Mouse (Mus musculus): ENCODE measurements around the gene Commd7. TPM values are rescaled to one million over a fixed set of nuclear protein-coding genes. Genes with fewer than 3 reads are reported as not detected.

Gene Commd7
- polyA plus RNA-seq, 1 experiment from 2014 or later, result 44.0 TPM

DNA sequence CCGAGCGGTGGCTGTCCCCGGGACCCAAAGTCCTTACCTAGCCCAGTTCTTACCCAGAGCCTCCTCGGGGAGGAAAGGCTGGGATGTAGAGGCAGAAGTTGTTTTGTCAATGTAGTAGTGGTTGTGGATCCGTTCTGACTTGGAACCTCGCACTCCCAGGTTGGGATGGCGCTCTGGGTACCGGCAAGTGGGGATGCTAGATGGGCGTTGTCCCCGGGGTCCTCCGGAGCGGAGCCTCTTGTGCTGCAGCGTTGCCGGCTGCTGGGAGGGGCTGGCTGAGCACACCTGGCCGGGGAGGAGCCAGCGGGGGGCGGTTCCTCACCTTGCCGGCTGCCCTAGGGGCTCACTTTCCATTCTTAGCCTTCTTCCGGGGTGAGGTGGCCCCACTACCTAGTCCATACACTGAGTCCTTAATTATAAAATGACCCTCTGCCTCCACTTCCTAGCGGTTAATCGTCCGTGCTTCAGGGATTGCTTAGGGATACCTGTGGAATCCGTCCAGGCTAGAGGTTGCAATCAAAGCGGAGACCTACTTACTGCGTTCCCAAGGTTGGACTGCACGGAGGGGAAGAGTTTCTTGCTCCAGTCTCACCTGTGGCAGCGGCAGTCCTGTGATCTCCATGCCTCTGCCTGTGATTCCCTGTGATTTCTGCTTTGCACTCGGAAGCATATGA, 17.6 kb upstream of the Commd7 start:
- Histone ChIP-seq H3K9ac (peak overlapping the region; percentile 80), H3K4me3 (peak overlapping the region; percentile 78), H3K36me3 (no peaks in the 10 kb centered on the region), H3K27ac (no peak overlapping the region), H3K27me3 (replicated peaks) (peaks cover 27% of the 10 kb centered on the region), H3K9me3 (replicated peaks) (no peaks in the 10 kb centered on the region), H3K4me2 (peak overlapping the region; percentile 98), H3K4me1 (peaks cover 26% of the 10 kb centered on the region)
- WGBS (ENCODE audit: insufficient replicate concordance), result 3% methylated on average over 28 of the region's 28 CpGs
- ATAC-seq, result no peak; the same call in 1 of the 2 replicates

DNA sequence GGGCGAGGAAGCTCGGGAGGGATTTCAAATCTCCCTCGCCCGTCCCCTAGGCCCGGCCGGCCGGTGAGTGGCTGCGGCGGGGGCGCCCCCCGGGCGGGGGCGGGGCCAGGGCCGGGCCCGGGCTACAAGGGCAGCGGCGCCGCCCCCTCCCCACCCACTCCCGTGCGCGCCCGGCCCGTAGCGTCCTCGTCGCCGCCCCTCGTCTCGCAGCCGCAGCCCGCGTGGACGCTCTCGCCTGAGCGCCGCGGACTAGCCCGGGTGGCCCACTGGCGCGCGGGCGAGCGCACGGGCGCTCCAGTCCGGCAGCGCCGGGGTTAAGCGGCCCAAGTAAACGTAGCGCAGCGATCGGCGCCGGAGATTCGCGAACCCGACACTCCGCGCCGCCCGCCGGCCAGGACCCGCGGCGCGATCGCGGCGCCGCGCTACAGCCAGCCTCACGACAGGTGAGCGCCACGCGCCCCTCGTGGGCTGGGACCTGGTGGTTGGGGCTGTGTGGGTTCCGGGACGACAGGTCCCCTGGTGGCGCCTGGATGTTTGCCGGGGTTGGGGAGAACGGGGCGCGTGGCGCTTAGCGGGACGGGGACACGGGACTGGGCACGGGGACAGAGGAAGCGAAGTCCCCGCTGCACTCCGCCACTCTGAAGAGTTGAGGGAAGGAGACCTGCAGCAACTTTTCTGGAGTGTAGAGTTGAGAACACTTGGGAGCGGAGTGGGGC, 16.9 kb upstream of the Commd7 start, which contains the start of gene Dnmt3b:
Gene Dnmt3b, plus strand, starts transcription at position 153 of the 716 bp plus-strand sequence.
- Histone ChIP-seq H3K4me2 (peak within 1 kb of the TSS; percentile 98), H3K9ac (peak within 1 kb of the TSS; percentile 80), H3K9me3 (replicated peaks) (no peaks in the 10 kb centered on the region), H3K4me1 (peaks cover 26% of the 10 kb centered on the region), H3K27ac (peak within 1 kb of the TSS; percentile 32; the same call in 1 of the 2 replicates), H3K4me3 (peak within 1 kb of the TSS; percentile 78), H3K27me3 (replicated peaks) (peaks cover 27% of the 10 kb centered on the region), H3K36me3 (no peaks in the 10 kb centered on the region)
- ATAC-seq, result peak; percentile 70
- WGBS (ENCODE audit: insufficient replicate concordance), result 2% methylated on average over 78 of the region's 93 CpGs

DNA sequence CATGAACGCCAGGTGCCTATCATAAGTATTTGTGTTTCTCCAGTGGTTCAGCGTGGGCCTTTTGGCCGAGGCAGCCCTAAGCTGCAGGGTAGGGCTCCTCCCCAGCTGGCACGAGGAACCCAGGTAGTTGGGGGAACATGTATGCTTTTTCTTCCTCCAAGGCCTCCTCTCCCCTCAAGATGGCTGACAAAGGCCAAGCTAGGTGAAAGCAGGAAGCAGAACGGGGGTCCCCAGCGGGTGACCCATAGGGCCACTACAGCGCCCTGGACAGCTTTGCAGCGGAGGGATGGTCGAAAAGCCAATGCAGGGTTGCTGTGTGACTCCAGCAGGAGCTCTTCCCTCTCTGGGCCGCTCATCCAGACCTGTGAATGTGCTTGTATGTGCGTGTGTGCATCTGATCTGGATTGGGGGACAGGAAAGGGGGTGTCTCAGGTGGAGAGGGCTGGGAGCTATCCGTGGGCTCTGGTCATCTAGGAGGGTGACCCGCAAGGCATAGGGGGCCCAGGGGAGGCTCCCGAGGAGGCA, 16.3 kb upstream of the Commd7 start:
- WGBS (ENCODE audit: insufficient replicate concordance), result 26% methylated on average over 14 of the region's 14 CpGs
- peak overlapping the region; percentile 80 for H3K9ac ChIP-seq
- H3K27me3 ChIP-seq (replicated peaks), result peaks cover 27% of the 10 kb centered on the region
- H3K4me1 ChIP-seq, result peaks cover 26% of the 10 kb centered on the region
- H3K4me3 ChIP-seq, result peak overlapping the region; percentile 78
- H3K36me3 ChIP-seq, result no peaks in the 10 kb centered on the region
- no peaks in the 10 kb centered on the region for H3K9me3 ChIP-seq (replicated peaks)
- H3K27ac ChIP-seq, result no peak overlapping the region; the same call in 1 of the 2 replicates
- peak overlapping the region; percentile 98 for H3K4me2 ChIP-seq
- no peak for ATAC-seq

DNA sequence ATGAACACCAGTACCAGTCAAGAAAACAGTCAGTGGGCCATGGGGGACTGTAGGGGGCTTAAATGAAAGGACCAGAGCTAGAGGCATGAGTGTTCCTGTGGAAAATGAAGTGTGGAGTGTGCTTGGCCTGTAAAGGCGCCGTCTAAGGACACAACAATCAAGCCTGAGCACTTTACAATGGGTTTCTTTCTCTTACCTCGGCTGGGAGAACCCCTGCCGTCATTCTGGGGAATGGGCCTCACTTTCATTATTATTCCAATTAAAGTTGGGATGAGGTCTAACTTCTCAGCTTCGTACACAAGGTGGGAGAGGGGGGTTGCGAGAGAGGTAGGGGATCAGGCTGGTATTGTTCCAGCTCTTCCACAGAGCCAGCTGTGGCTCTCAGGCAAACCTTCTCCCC, 10.4 kb upstream of the Commd7 start:
- no peak for ATAC-seq
- H3K4me2 ChIP-seq, result no peak overlapping the region
- no peak overlapping the region for H3K4me3 ChIP-seq
- H3K27ac ChIP-seq, result no peak overlapping the region
- no peaks in the 10 kb centered on the region; the same call in 1 of the 2 replicates for H3K27me3 ChIP-seq (replicated peaks)
- 65% methylated on average over 6 of the region's 6 CpGs for WGBS (ENCODE audit: insufficient replicate concordance)
- H3K9me3 ChIP-seq (replicated peaks), result no peaks in the 10 kb centered on the region
- H3K4me1 ChIP-seq, result no peaks in the 10 kb centered on the region
- no peaks in the 10 kb centered on the region for H3K36me3 ChIP-seq
- no peak overlapping the region for H3K9ac ChIP-seq

DNA sequence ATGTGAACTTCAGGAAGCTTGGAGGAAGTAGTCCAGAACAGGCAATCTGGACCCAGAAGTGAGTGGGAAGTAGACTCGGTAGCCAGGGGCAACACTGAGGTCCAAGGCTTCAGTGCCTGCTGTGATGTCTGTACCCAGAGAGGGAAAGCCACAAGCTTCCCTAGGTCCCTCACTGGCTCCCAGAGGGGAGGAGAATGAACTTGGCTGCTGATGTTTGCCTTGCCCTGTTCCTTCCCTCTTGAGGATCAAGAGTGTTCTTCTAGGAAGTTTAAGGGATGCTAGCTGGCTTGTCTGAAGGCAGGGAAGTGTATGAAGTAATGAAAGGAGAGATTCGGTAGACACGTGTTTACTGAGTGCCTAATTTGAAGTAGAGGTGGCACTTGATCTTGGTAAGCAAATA, 9.9 kb upstream of the Commd7 start:
- WGBS (ENCODE audit: insufficient replicate concordance), result 31% methylated on average over 3 of the region's 3 CpGs
- no peak for ATAC-seq
- Histone ChIP-seq H3K9me3 (replicated peaks) (no peaks in the 10 kb centered on the region), H3K9ac (no peak overlapping the region), H3K27me3 (replicated peaks) (no peaks in the 10 kb centered on the region; the same call in 1 of the 2 replicates), H3K4me2 (no peak overlapping the region), H3K27ac (no peak overlapping the region), H3K4me3 (no peak overlapping the region), H3K36me3 (no peaks in the 10 kb centered on the region), H3K4me1 (no peaks in the 10 kb centered on the region)

DNA sequence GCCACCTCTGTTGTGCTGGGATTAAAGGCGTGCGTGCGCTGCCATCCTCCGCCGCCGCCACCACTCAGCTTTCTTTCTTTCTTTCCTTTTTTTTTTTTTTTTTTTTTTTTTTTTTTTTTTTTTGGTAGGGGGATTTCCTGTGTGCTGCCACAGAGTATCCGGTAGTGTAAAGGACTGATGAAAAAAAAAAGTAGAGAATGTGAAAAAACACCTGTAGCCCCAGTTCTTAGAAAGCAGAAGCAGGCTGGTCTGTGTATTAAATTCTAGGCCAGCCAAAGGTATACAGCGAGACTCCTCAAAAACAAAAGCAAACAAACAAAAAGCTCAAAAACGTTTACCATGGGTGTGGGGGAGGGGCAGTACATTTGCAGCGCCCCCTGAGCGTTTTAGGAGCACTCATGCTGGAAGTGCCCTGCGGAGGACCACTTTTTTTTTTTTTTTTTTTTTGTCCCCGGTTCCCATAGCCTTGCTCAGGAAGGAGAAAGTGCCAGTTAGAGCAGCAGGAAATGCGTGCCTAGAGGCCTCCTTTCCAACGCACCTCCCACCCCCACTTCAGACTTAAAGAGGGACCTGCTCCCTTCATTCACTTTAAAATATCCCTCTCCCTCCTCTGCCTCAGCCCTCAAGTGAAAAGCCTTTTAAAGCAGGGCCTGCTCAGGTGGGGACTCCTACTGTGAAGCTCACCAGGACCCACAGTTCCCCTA, 6.5 kb upstream of the Commd7 start:
- no peaks in the 10 kb centered on the region; the same call in 1 of the 2 replicates for H3K27me3 ChIP-seq (replicated peaks)
- no peak overlapping the region for H3K27ac ChIP-seq
- ATAC-seq, result no peak
- no peaks in the 10 kb centered on the region for H3K9me3 ChIP-seq (replicated peaks)
- H3K36me3 ChIP-seq, result no peaks in the 10 kb centered on the region
- H3K4me2 ChIP-seq, result no peak overlapping the region
- H3K4me1 ChIP-seq, result no peaks in the 10 kb centered on the region
- H3K9ac ChIP-seq, result no peak overlapping the region
- H3K4me3 ChIP-seq, result no peak overlapping the region
- WGBS (ENCODE audit: insufficient replicate concordance), result 25% methylated on average over 15 of the region's 15 CpGs

DNA sequence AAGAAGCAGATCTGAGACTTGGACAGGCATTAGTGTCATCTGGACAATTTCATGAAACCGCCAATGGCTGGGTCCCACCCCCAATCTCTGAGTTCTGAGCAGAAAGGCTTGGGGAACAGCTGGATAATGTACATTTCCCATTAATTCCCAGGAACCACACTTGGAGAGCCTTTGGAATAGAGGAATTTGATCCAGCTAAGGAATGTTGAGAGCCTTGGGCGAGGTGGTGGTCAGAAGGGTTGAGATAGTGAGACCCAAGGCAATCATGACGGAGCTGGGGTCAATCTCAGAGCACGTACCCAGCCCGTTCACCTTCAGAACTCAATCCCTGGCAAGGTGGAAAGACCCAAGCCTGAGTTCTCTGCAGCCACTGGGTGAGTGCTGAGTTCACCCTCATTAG, 678 bp upstream of the Commd7 start:
- Histone ChIP-seq H3K27me3 (replicated peaks) (no peaks in the 10 kb centered on the region), H3K4me1 (peaks cover 36% of the 10 kb centered on the region), H3K9me3 (replicated peaks) (no peaks in the 10 kb centered on the region), H3K9ac (peak overlapping the region; percentile 88), H3K27ac (peak overlapping the region; percentile 92; the same call in 1 of the 2 replicates), H3K36me3 (peaks cover 9% of the 10 kb centered on the region), H3K4me3 (peak overlapping the region; percentile 91; the same call in 1 of the 2 replicates), H3K4me2 (peak overlapping the region; percentile 82)
- ATAC-seq, result no peak
- WGBS (ENCODE audit: insufficient replicate concordance), result 79% methylated on average over 5 of the region's 5 CpGs

DNA sequence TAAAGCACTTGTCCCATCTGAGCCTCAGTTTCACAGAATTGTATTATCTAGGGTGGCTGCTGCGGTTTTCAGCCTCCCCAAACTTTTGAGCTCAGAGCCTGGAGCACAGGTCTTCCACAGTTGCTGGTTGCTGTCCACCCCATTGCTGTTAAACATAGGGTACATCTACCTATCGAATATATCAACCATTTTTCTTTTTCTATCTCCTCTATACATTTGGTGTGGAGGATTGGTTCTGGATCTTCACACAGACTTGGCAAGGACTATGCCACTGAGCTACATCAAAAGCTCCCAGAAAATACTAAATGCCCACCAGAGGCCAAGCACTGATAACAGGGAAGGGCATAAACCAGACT, 268 bp upstream of the Commd7 start:
- WGBS (ENCODE audit: insufficient replicate concordance), result 10% methylated on average over 2 of the region's 2 CpGs
- no peaks in the 10 kb centered on the region for H3K9me3 ChIP-seq (replicated peaks)
- H3K27me3 ChIP-seq (replicated peaks), result no peaks in the 10 kb centered on the region
- peak overlapping the region; percentile 88 for H3K9ac ChIP-seq
- H3K36me3 ChIP-seq, result peaks cover 13% of the 10 kb centered on the region
- peak; percentile 33; the same call in 1 of the 2 replicates for ATAC-seq
- peaks cover 36% of the 10 kb centered on the region for H3K4me1 ChIP-seq
- peak overlapping the region; percentile 91 for H3K4me3 ChIP-seq
- peak overlapping the region; percentile 92 for H3K27ac ChIP-seq
- peak overlapping the region; percentile 82 for H3K4me2 ChIP-seq

DNA sequence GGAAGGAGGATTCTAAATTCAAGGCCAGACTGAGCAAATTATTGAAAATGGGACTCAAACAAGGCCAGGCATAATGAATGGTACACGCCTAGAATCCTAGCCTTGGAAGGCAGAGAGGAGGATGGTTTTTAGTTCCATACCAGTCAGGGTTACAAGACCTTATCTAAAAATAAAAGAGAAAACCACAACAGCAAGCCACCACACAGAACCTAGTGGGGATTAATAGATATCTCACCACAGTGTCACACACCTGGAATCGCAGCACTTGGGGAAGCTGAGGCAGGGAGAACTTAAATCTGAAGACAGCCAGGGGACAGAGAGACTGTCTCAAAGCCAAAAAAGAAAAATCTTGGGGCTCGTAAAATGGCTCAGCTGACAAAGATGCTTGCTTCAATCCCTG, 1.6 kb downstream of the Commd7 start:
- no peak overlapping the region for H3K9ac ChIP-seq
- H3K9me3 ChIP-seq (replicated peaks), result no peaks in the 10 kb centered on the region
- WGBS (ENCODE audit: insufficient replicate concordance), result 29% methylated on average over 3 of the region's 3 CpGs
- H3K4me1 ChIP-seq, result peaks cover 36% of the 10 kb centered on the region
- H3K27ac ChIP-seq, result no peak overlapping the region
- peak overlapping the region; percentile 82; the same call in 1 of the 2 replicates for H3K4me2 ChIP-seq
- no peak for ATAC-seq
- peaks cover 31% of the 10 kb centered on the region for H3K36me3 ChIP-seq
- no peaks in the 10 kb centered on the region for H3K27me3 ChIP-seq (replicated peaks)
- no peak overlapping the region for H3K4me3 ChIP-seq

DNA sequence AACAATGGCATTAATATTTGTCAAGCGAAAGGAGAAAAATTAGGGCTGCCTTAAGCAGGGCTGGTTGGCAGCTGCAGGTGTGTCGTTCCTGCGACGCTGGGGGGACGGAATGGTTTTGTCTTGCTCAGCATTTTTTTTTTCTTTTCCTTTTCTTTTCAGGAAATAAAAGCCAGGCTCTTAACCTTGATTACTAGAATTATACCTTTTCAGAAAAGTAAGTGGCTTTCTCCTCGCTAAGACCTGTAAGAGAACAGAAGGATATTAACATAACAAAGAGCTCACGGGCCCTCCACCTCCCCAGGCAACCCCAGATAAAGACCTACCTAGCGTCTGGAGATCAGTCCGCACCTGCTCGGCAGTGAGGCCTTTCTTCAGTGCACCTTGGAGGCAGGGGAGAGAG, 10.1 kb downstream of the Commd7 start:
- Histone ChIP-seq H3K9ac (no peak overlapping the region), H3K4me1 (0 out of 2 replicates have a peak, but pooled peaks cover 2% of the 10 kb centered on the region), H3K36me3 (peaks cover 92% of the 10 kb centered on the region), H3K4me3 (no peak overlapping the region), H3K27ac (no peak overlapping the region), H3K27me3 (replicated peaks) (no peaks in the 10 kb centered on the region), H3K9me3 (replicated peaks) (no peaks in the 10 kb centered on the region), H3K4me2 (no peak overlapping the region)
- no peak for ATAC-seq
- 86% methylated on average over 10 of the region's 10 CpGs for WGBS (ENCODE audit: insufficient replicate concordance)

DNA sequence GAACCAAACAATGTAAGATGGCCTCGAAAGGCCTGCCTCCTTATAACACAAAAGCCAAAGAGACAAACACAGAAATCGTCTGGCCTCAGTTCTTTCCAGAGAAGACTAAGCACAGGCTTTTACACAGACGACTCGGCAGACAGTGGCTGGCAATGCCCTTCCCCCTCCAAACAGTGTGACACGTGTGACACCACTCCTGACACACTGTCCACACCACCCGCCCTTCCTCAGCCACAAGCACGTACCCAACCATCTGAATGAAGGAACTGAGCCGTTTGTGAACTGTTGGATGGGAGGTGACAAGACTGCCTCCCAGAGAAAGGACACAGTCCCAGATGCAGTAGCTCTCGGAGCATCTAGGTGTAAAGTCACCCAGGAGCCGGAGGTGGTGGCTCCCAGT, 13.7 kb downstream of the Commd7 start:
- WGBS (ENCODE audit: insufficient replicate concordance), result 49% methylated on average over 10 of the region's 10 CpGs
- Histone ChIP-seq H3K4me2 (no peak overlapping the region), H3K4me3 (no peak overlapping the region), H3K9me3 (replicated peaks) (no peaks in the 10 kb centered on the region), H3K9ac (no peak overlapping the region), H3K36me3 (peaks cover 65% of the 10 kb centered on the region), H3K27ac (no peak overlapping the region; the same call in 1 of the 2 replicates), H3K27me3 (replicated peaks) (no peaks in the 10 kb centered on the region), H3K4me1 (peaks cover 10% of the 10 kb centered on the region; the same call in 1 of the 2 replicates)
- ATAC-seq, result no peak
